Mouse (Mus musculus): ENCODE results near the gene Slc35e3.

- TF ChIP-seq CTCF (IDR thresholded peaks at IDR 0.05; ENCODE audit: borderline replicate concordance, extremely low read depth, insufficient read depth, insufficient read length) (no peak), POLR2A (IDR thresholded peaks at IDR 0.05; ENCODE audit: borderline replicate concordance, extremely low read depth, insufficient read depth, insufficient read length, poor library complexity, severe bottlenecking) (no peak)
These were observed 6.6 kb downstream of the Slc35e3 start for GRCm38 (mm10) chr10:117739648-117739948.

Measured in brain, embryonic 14.5 days (tissue).